Mouse (Mus musculus) B cell, adult 2 months (primary cell): ENCODE data around the gene Gm11938.
"Not testable (repeated sequence)": the region's sequence is repeated elsewhere in the genome, so short reads cannot be mapped to it uniquely, and the experiment has no call there.

Experiments used
- DNase-seq, 2 experiments: peaks; one replicate each; pipeline ENCODE4 v3.0.0; 2022

Gene Gm11938

GRCm38 (mm10) chr11:99603208-99603607, at the start of gene Gm11938:
Gm11938 (minus strand) TSS chr11:99603308.
- not testable (repeated sequence) for DNase-seq

- no peak for DNase-seq
These were observed 47.0 kb upstream of the Gm11938 start, which contains the start of gene Gm11555 for GRCm38 (mm10) chr11:99650136-99650535. Gm11555 (minus strand) TSS chr11:99650236.

GRCm38 (mm10) chr11:99646444-99646843, 43.3 kb upstream of the Gm11938 start:
- no peak for DNase-seq

- DNase-seq = no peak
These were observed 41.2 kb upstream of the Gm11938 start for GRCm38 (mm10) chr11:99644351-99644750.

- not testable (repeated sequence) for DNase-seq
These were observed 40.6 kb upstream of the Gm11938 start, which contains the start of gene Krtap4-7 for GRCm38 (mm10) chr11:99643635-99644139. Krtap4-7 (minus strand) TSS chr11:99644089.

- no peak for DNase-seq
These were observed 37.8 kb upstream of the Gm11938 start for GRCm38 (mm10) chr11:99640926-99641325.

GRCm38 (mm10) chr11:99637086-99637485, 34.0 kb upstream of the Gm11938 start:
- DNase-seq = no peak

GRCm38 (mm10) chr11:99634653-99635134, 31.6 kb upstream of the Gm11938 start, which contains the start of gene Krtap4-2:
Krtap4-2 (minus strand) TSS chr11:99635084.
- no peak for DNase-seq

GRCm38 (mm10) chr11:99633293-99633692, 30.2 kb upstream of the Gm11938 start:
- DNase-seq = no peak

- no peak for DNase-seq
These were observed 27.8 kb upstream of the Gm11938 start for GRCm38 (mm10) chr11:99630890-99631289.

GRCm38 (mm10) chr11:99628138-99628537, 25.0 kb upstream of the Gm11938 start, which contains the start of gene Krtap4-1:
Krtap4-1 (minus strand) TSS chr11:99628238.
- no peak for DNase-seq

- DNase-seq = no peak
These were observed 17.2 kb upstream of the Gm11938 start, which contains the start of gene Gm11562 for GRCm38 (mm10) chr11:99620335-99620734. Gm11562 (minus strand) TSS chr11:99620435.

GRCm38 (mm10) chr11:99614796-99615363, 11.8 kb upstream of the Gm11938 start, which contains the start of gene Krtap2-4:
Krtap2-4 (minus strand) TSS chr11:99614846.
- no peak for DNase-seq

- not testable (repeated sequence) for DNase-seq
These were observed 7.0 kb upstream of the Gm11938 start, which contains the start of gene Gm11937 for GRCm38 (mm10) chr11:99610089-99610488. Gm11937 (minus strand) TSS chr11:99610189.

GRCm38 (mm10) chr11:99609126-99609525, 6.0 kb upstream of the Gm11938 start:
- no peak for DNase-seq

GRCm38 (mm10) chr11:99597742-99598141, 5.4 kb downstream of the Gm11938 start, which contains the start of gene Krtap9-3:
Krtap9-3 (minus strand) TSS chr11:99598105.
- not testable (repeated sequence) for DNase-seq

- no peak for DNase-seq
These were observed 12.1 kb downstream of the Gm11938 start, which contains the start of gene Krtap1-3 for GRCm38 (mm10) chr11:99590981-99591380. Krtap1-3 (minus strand) TSS chr11:99591339.

- no peak for DNase-seq
These were observed 18.0 kb downstream of the Gm11938 start for GRCm38 (mm10) chr11:99585096-99585495.

GRCm38 (mm10) chr11:99583245-99583704, 19.8 kb downstream of the Gm11938 start, which contains the start of gene Krtap1-4:
Krtap1-4 (minus strand) TSS chr11:99583654.
- DNase-seq = no peak

GRCm38 (mm10) chr11:99581564-99581963, 21.5 kb downstream of the Gm11938 start:
- DNase-seq = no peak

GRCm38 (mm10) chr11:99581051-99581450, 22.1 kb downstream of the Gm11938 start:
- DNase-seq = no peak

GRCm38 (mm10) chr11:99580636-99581035, 22.5 kb downstream of the Gm11938 start, which contains the start of gene Krtap1-5:
Krtap1-5 (minus strand) TSS chr11:99581016.
- DNase-seq = no peak

- DNase-seq = peak; percentile 60 to 67
These were observed 29.0 kb downstream of the Gm11938 start for GRCm38 (mm10) chr11:99574106-99574505.

GRCm38 (mm10) chr11:99573164-99573563, 29.9 kb downstream of the Gm11938 start:
- DNase-seq = no peak
